Mouse (Mus musculus): ENCODE measurements at regions not wholly inside any gene's neighbourhood (a gene's known extent, or its start where the extent isn't known, plus 50 kb on each side); places are given as distances from the start of the nearest gene placed in this dataset.

GRCm38 (mm10) chr2:167821186-167821585 is 110.7 kb upstream of the Ptpn1 start:
- no peak for DNase-seq (ENCODE audit: extremely low spot score, low spot score)

DNA sequence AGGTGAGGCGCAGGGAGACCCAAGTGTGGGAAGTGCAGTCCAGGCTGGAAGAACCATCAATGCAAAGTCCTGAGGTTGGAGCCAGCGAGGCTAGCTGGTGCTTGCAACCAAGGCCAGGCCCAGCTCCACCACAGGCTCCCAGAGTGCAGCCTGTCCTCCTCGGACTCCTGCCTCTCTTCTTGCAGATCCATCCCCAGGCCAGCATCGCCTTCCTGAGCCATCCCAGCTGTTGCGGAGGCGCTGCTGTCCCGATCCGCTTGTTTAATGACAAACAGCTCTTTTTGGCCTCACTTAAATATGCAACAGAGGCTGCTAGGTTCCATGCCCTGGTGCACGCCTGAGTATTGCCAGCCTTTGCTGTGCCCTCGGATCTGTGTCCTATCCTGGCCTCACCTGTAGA is 113.1 kb upstream of the Ptpn1 start:
- DNase-seq (ENCODE audit: extremely low spot score, low spot score): no peak

GRCm38 (mm10) chr2:167817030-167817429 is 114.8 kb upstream of the Ptpn1 start:
- no peak for DNase-seq (ENCODE audit: extremely low spot score, low spot score)

- DNase-seq (ENCODE audit: extremely low spot score, low spot score): no peak
These were observed 116.7 kb upstream of the Ptpn1 start for GRCm38 (mm10) chr2:167815123-167815522.

GRCm38 (mm10) chr2:167809256-167809655 is 119.6 kb upstream of the Tmem189 start:
- DNase-seq (ENCODE audit: extremely low spot score, low spot score): no peak

- no peak for DNase-seq (ENCODE audit: extremely low spot score, low spot score)
These were observed 116.1 kb upstream of the Tmem189 start for GRCm38 (mm10) chr2:167805629-167806304.

DNA sequence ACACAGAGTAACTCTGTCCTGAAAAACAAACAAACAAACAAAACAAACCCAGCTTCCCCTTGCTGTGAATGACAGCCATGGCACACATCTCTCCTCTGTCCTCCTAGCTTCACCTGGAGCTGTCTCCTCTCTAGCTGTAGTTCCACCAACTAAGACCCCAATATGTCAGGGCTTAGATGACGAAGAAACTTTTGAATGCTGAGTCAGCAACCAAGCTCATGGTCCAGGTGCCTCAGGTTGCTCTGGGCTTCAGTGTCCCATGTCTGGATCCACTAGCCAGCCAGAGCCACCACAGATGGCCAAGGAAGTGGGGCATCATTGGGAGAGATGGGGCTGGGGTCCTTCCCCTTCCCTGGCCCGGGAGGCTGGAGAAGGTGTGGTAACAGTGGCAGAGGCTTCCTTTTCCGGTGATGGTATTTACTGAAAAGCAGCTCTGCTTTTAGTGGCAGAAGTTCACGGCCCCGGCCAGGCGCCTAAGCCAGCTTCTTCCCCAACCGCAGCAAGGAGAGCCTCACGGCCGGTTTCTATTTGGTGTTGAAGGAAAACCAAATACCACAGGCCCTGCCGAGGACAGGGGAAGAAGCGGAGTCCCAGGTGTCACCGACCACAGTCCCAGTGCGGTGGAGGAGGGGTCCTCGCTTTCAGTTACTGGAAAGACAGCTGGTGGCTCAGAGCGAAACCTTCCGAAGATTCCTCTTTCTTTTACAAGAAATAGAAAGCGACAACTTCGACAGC is 115.0 kb upstream of the Tmem189 start:
- no peak for DNase-seq (ENCODE audit: extremely low spot score, low spot score)

DNA sequence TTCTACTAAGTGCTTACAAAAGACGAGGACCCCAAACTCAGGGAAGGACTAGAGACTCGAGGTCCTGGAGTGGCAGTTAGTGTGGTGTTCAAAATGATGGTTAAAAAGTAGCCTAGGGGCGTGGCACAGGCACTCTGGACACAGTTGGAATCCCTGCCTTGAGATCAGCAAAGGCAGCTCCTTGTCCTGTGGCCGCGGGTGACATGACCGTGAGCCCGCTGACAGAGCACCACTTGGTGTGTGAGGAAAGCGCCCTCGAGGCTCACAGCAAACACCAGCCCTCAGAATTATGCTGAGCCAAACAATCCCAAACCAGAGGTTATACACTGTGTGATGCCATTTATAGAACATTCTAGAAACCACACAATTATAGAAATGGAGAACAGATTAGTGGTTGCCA is 112.9 kb upstream of the Tmem189 start:
- DNase-seq (ENCODE audit: extremely low spot score, low spot score): no peak

DNA sequence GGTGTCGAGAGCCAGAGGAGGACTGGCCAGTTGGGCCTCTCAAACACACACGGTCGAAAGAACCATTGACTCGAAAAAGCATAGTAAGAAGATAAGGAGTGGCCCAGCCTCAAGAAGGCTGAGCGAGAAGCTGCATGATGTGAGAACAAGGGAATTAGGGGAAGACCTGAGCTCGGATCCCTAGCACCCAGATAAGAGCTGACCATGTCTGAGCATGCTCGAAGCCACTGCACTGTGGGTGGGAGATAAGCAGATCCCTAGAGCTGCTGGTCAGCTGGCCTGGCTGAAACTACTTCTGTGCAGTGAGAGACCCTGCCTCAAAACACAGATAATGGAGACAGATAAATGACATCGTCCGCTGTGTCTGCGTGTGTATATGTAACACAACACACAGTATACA is 111.8 kb upstream of the Tmem189 start:
- DNase-seq (ENCODE audit: extremely low spot score, low spot score): no peak

DNA sequence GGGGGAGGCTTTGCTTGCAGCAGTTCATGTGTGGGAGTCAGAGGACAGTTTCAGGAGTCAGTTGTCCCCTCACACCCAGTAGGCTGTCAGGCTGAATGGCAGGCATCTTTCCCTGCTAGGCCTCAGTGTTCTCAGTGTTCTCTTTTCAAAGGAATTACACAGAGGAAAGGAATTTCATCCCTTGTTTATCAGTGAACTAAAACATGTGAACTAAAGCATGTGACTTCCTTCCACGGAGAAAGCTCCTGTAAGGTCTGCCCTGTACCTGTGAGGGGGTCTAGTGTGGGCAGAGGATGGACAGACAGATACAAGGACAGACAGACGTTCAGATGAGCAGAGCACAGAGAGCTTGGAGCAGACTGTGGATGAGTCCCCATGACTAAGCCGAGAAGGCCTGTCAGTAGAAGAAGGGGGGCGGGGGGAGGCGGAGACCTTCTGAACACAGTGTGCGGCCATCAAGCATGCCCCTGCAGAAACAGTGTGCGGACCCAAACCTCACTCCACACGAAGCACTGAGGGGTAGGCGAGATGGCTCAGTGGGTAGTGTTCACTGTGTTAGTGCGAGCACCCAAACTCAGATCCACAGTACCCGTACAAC is 111.1 kb upstream of the Tmem189 start:
- DNase-seq (ENCODE audit: extremely low spot score, low spot score): no peak

DNA sequence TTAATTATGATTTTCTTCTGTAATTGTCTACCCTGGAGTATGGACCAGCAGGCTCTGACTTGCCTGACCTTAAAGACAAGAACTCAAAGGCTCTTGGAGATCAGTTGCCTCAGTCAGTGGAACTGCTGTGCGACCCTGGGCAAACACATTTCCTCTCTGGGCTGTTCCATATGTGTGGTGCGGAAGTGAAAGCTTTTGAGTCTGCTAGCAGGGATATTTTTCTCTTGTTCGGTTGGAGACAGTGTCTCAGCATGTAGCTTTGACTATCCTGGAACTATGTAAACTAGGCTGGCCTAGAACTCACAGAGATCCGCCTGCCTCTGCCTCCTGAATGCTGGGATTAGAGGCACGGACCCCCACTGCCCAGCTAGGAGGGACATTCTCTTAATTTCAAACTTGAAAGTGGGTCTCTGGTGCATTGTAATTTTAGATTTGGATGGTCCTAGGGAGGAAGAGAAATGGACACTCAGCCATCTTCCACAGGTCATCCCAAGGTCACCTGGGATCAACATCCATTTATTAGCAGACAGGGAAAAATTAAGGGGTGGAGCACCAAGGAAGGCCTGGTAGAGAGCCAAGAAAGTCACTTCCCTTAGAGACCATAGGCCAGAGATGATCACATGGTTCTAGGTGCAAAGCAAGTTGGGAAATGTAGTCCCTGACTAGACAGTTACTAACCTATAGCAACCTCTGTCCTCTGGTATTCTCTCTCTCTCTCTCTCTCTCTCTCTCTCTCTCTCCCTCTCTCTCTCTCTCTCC is 110.2 kb upstream of the Tmem189 start:
- DNase-seq (ENCODE audit: extremely low spot score, low spot score): no peak

DNA sequence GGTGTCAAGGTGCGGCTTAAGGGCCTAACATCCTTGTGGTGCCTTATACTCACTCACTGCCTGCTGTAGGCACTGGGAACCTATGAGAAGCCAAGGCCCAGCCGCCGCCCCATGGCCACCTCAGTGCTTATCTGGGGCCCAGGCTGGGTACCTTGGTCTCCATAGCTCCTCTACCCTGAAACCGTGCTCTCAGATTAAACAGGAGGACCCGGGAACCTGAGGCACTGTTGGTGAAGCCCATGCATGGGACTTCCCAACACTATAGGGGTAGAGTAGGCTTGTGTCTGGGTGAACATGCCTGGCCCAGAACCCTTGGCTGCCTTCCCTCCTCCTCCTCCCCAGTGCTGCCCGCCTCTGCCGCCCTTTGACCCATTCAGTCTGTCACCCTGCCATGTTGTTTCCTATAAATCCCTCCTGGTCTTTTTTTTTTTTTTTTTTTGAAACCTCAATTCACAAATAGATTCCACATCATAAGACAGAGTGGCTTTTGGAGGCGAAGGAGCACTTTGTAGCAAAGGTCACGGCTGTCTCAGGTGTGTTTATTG is 109.4 kb upstream of the Tmem189 start:
- DNase-seq (ENCODE audit: extremely low spot score, low spot score): no peak

GRCm38 (mm10) chr2:167798076-167798782 is 108.6 kb upstream of the Tmem189 start:
- DNase-seq (ENCODE audit: extremely low spot score, low spot score): no peak

DNA sequence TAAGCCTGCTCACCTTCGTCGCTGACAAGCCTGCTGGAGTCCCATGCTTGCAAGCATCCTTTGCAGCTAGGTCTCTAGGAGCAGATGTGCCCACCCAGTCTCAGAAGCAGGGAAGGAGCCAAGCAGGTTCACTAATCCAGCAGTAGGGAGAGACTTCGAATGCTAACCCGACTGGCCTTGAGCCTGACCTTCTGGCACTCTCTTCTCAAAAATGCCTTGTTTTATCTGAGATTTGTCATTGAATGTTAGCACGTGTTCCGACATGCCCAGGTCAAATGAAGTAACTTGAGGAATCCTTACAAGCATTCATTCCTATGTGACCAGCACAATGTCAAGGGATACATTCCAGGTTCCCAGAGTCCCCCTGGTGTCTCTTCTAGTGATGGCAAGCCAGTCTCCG is 105.9 kb upstream of the Tmem189 start:
- DNase-seq (ENCODE audit: extremely low spot score, low spot score): no peak

DNA sequence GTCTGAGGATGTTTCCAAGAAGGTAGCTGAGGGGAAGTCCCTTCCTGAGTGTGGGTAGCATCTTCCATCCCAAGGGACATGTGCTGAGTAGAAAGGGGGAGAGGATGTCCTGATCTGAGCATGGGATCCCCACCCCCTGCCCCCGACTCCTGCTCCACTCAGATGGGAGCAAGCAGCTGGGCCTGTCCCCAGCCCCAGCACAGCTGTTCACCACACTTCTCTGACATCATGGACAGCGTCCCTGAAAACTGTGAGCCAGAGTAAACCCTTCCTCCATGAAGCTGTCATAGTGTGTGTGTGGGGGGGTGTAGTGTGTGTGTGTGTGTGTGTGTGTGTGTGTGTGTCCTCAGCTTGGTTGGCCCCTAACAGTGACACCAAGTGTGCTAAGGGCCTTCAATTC is 104.3 kb upstream of the Tmem189 start:
- no peak for DNase-seq (ENCODE audit: extremely low spot score, low spot score)

GRCm38 (mm10) chr2:167792753-167793152 is 103.1 kb upstream of the Tmem189 start:
- DNase-seq (ENCODE audit: extremely low spot score, low spot score): no peak

- DNase-seq (ENCODE audit: extremely low spot score, low spot score): no peak
These were observed 102.7 kb upstream of the Tmem189 start for GRCm38 (mm10) chr2:167792330-167792729.

DNA sequence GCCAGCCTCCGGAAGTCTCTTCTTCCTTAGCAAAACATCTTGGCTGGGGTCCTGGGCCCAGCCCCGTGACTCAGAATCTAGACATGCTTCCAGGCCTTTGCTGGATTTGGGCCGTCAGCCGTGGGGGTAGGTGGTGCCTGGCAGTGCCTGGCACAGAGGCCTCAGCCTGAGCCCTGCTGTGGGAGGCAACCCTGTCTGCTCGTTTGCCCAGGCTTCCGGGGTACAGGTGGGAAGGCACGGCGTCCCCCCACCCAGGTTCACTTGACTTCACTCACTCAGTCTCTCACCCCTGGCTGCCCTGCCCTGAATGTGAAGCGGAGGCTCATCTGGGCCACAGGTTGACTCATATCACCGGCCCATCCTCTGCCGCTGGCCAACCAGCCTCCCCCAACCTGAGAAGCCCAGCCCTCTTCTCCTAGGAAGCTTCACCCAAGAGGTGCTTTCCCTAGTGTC is 99.9 kb upstream of the Tmem189 start:
- no peak for DNase-seq (ENCODE audit: extremely low spot score, low spot score)

DNA sequence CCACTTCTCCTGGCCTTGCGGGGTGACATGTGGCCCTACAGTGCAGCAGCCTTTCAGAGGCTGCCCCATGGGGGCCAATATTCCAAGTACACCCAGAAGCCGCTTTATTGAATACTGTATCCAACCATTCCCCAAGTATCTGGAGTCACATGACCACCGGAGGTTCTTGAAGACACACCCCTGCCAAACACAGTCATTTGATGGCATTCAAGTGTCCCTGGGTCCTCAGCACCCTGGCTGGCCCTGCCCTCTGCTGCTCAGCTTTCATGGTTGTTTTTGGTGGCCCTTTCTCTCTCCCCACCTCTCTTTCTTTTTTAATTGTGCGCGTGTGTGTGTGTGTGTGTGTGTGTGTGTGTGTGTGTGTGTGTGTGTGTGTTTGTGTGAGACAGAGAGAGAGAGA is 97.3 kb upstream of the Tmem189 start:
- no peak for DNase-seq (ENCODE audit: extremely low spot score, low spot score)

DNA sequence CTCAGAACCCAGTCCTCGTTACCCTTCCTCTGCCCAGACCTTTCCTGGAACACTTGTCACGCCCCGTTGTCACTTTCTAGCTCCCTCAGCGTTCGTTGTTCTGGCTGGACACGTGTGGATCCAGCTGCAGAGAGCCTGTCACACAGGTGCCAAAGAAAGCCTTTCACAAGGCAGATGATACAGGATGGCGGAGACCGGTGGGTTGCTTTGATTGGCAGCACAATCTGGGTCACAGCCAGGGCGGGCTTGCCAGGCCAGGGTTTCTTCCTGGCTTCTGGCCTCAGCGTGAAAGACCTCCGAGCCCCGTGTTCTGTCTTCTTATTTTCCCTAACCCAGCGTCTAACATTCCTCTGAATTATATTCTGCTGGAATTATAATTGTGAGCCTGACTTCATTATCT is 94.7 kb upstream of the Tmem189 start:
- no peak for DNase-seq (ENCODE audit: extremely low spot score, low spot score)

DNA sequence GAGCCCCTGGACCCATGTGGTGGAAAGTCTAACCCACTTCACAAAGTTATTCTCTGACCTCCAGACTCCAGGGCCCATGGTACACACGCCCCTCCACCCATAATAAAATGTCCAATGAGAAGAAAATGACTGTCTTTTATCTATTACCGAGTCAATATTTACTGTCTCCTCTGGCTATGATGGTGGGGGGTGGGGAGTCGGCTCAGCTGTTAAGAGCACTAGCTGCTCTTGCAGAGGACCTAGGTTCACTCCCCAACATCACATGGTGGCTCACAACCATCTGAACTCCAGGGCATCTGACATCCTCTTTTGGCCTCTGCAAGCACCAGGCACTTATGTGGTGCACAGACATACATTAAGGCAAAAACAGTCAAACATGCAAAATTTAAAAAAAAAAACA is 93.8 kb upstream of the Tmem189 start:
- DNase-seq (ENCODE audit: extremely low spot score, low spot score): no peak
